ENCODE assay signal across 15 mouse cellular contexts in genomic region chr17:75210526-75210925, GRCm38 (mm10).
DNase-seq lines count a peak whose midpoint lies in the region; ATAC-seq and TF ChIP-seq lines count a peak whose summit lies in the region.
"Had no signal": no experiment of that assay in that cellular context is flagged by ENCODE, and none has a peak within 500 bp of the region (broad histone marks: within the 10 kb centered on the region; RNA-seq: fewer than 3 reads in every experiment).

No protein-coding gene starts in this region.

- no peak overlapping the region for H3K9ac ChIP-seq in embryonic facial prominence, embryonic 14.5 days (ENCODE audit: low read depth, low read length)
- H3K9ac ChIP-seq in midbrain, postnatal 0 days (replicated peaks; ENCODE audit: low read length, poor library complexity, severe bottlenecking) = no peak overlapping the region
- H3K9ac ChIP-seq: embryonic facial prominence, embryonic 13.5 days; forebrain, embryonic 13.5 days; forebrain, embryonic 15.5 days; forebrain, postnatal 0 days had no signal

- WGBS in embryonic facial prominence, embryonic 14.5 days = 86% methylated on average over 4 of the region's 4 CpGs
- WGBS in embryonic facial prominence, embryonic 10.5 days = 95% methylated on average over 4 of the region's 4 CpGs
- WGBS in midbrain, postnatal 0 days = 87% methylated on average over 4 of the region's 4 CpGs
- WGBS in midbrain, embryonic 10.5 days = 93% methylated on average over 4 of the region's 4 CpGs
- WGBS in heart, embryonic 10.5 days = 87% methylated on average over 4 of the region's 4 CpGs

- no peaks in the 10 kb centered on the region; the same call in 1 of the 2 replicates for H3K9me3 ChIP-seq in embryonic facial prominence, embryonic 14.5 days (ENCODE audit: control insufficient read depth, low read length)
- H3K9me3 ChIP-seq in embryonic facial prominence, embryonic 10.5 days = no peaks in the 10 kb centered on the region
- no peaks in the 10 kb centered on the region for H3K9me3 ChIP-seq in midbrain, postnatal 0 days (ENCODE audit: low read length)
- H3K9me3 ChIP-seq in midbrain, embryonic 10.5 days (replicated peaks) = no peaks in the 10 kb centered on the region
- H3K9me3 ChIP-seq in heart, embryonic 10.5 days = no peaks in the 10 kb centered on the region
- H3K9me3 ChIP-seq: embryonic facial prominence, embryonic 13.5 days; forebrain, embryonic 13.5 days; forebrain, embryonic 15.5 days had no signal

- H3K4me3 ChIP-seq in embryonic facial prominence, embryonic 14.5 days (ENCODE audit: low read depth, low read length) = no peak overlapping the region
- no peak overlapping the region for H3K4me3 ChIP-seq in embryonic facial prominence, embryonic 10.5 days
- H3K4me3 ChIP-seq in midbrain, postnatal 0 days (ENCODE audit: low read depth, low read length) = no peak overlapping the region
- no peak overlapping the region for H3K4me3 ChIP-seq in midbrain, embryonic 10.5 days
- no peak overlapping the region for H3K4me3 ChIP-seq in heart, embryonic 10.5 days
- H3K4me3 ChIP-seq: embryonic facial prominence, embryonic 13.5 days; forebrain, embryonic 13.5 days; forebrain, embryonic 15.5 days had no signal

- H3K36me3 ChIP-seq in embryonic facial prominence, embryonic 14.5 days (ENCODE audit: control insufficient read depth, insufficient read depth, low read length) = no peaks in the 10 kb centered on the region
- no peaks in the 10 kb centered on the region for H3K36me3 ChIP-seq in embryonic facial prominence, embryonic 10.5 days (replicated peaks)
- H3K36me3 ChIP-seq in midbrain, postnatal 0 days (ENCODE audit: insufficient read depth, low read length) = no peaks in the 10 kb centered on the region
- no peaks in the 10 kb centered on the region for H3K36me3 ChIP-seq in midbrain, embryonic 10.5 days
- H3K36me3 ChIP-seq in heart, embryonic 10.5 days = no peaks in the 10 kb centered on the region
- H3K36me3 ChIP-seq: embryonic facial prominence, embryonic 13.5 days; forebrain, embryonic 15.5 days had no signal

- no peak overlapping the region for H3K4me2 ChIP-seq in embryonic facial prominence, embryonic 14.5 days (ENCODE audit: low read depth, low read length)
- no peak overlapping the region for H3K4me2 ChIP-seq in midbrain, postnatal 0 days (ENCODE audit: low read depth, low read length, poor library complexity, severe bottlenecking)
- H3K4me2 ChIP-seq: embryonic facial prominence, embryonic 13.5 days; forebrain, embryonic 13.5 days; forebrain, embryonic 15.5 days had no signal

- no peak overlapping the region for H3K27ac ChIP-seq in embryonic facial prominence, embryonic 14.5 days (replicated peaks; ENCODE audit: low read depth, low read length)
- H3K27ac ChIP-seq in embryonic facial prominence, embryonic 10.5 days (replicated peaks) = no peak overlapping the region
- no peak overlapping the region for H3K27ac ChIP-seq in midbrain, postnatal 0 days (ENCODE audit: low read depth, low read length)
- no peak overlapping the region for H3K27ac ChIP-seq in midbrain, embryonic 10.5 days (replicated peaks)
- H3K27ac ChIP-seq in heart, embryonic 10.5 days = no peak overlapping the region
- H3K27ac ChIP-seq: embryonic facial prominence, embryonic 13.5 days; forebrain, embryonic 13.5 days; forebrain, embryonic 15.5 days had no signal

- no peak for DNase-seq in embryonic facial prominence, embryonic 14.5 days (ENCODE audit: low spot score)
- DNase-seq in embryonic facial prominence, embryonic 10.5 days (ENCODE audit: low spot score) = no peak
- peak; percentile 3 for DNase-seq in midbrain, postnatal 0 days (ENCODE audit: low spot score)
- DNase-seq in midbrain, embryonic 10.5 days (ENCODE audit: low spot score) = no peak
- no peak for DNase-seq in heart, embryonic 10.5 days (ENCODE audit: low spot score)
- DNase-seq: adrenal gland, adult 8-10 months; cerebellum, adult 11-12 months; cerebellum, adult 2 months; cerebellum, adult 9-10 months; cerebellum, postnatal 10 days; cerebellum, postnatal 25 days; forebrain, postnatal 0 days had no signal

- TF ChIP-seq CTCF in midbrain, postnatal 0 days (IDR thresholded peaks at IDR 0.05) = no peak

- ATAC-seq in embryonic facial prominence, embryonic 14.5 days (ENCODE audit: low read depth) = peak; percentile 63; the same call in 1 of the 2 replicates
- ATAC-seq in midbrain, postnatal 0 days (ENCODE audit: low FRiP score) = no peak
- ATAC-seq: forebrain, embryonic 13.5 days; forebrain, embryonic 15.5 days; forebrain, postnatal 0 days had no signal

- no peaks in the 10 kb centered on the region for H3K4me1 ChIP-seq in embryonic facial prominence, embryonic 14.5 days (ENCODE audit: control insufficient read depth, insufficient read depth, low read length)
- H3K4me1 ChIP-seq in embryonic facial prominence, embryonic 10.5 days = peaks cover 8% of the 10 kb centered on the region
- no peaks in the 10 kb centered on the region for H3K4me1 ChIP-seq in midbrain, postnatal 0 days (ENCODE audit: insufficient read depth, low read length)
- no peaks in the 10 kb centered on the region for H3K4me1 ChIP-seq in midbrain, embryonic 10.5 days
- H3K4me1 ChIP-seq in heart, embryonic 10.5 days = no peaks in the 10 kb centered on the region
- H3K4me1 ChIP-seq: forebrain, embryonic 13.5 days; forebrain, embryonic 15.5 days had no signal

- H3K27me3 ChIP-seq in embryonic facial prominence, embryonic 14.5 days (replicated peaks; ENCODE audit: control insufficient read depth, insufficient read depth, low read length) = no peaks in the 10 kb centered on the region
- H3K27me3 ChIP-seq in embryonic facial prominence, embryonic 10.5 days (replicated peaks; ENCODE audit: low read depth, poor library complexity, severe bottlenecking) = no peaks in the 10 kb centered on the region
- H3K27me3 ChIP-seq in midbrain, postnatal 0 days (ENCODE audit: insufficient read depth, low read length) = no peaks in the 10 kb centered on the region
- no peaks in the 10 kb centered on the region for H3K27me3 ChIP-seq in midbrain, embryonic 10.5 days (ENCODE audit: low read depth, poor library complexity, severe bottlenecking)
- no peaks in the 10 kb centered on the region for H3K27me3 ChIP-seq in heart, embryonic 10.5 days (ENCODE audit: insufficient read depth, poor library complexity, severe bottlenecking)
- H3K27me3 ChIP-seq: embryonic facial prominence, embryonic 13.5 days; forebrain, embryonic 13.5 days; forebrain, embryonic 15.5 days had no signal
